Mouse (Mus musculus): ENCODE data around the gene Cdon. TPM values are rescaled to one million over a fixed set of nuclear protein-coding genes. Genes with fewer than 3 reads are reported as not detected.

Gene Cdon
- total RNA-seq, 2 experiments from 2014 or later: 9.0 to 9.9 TPM

DNA sequence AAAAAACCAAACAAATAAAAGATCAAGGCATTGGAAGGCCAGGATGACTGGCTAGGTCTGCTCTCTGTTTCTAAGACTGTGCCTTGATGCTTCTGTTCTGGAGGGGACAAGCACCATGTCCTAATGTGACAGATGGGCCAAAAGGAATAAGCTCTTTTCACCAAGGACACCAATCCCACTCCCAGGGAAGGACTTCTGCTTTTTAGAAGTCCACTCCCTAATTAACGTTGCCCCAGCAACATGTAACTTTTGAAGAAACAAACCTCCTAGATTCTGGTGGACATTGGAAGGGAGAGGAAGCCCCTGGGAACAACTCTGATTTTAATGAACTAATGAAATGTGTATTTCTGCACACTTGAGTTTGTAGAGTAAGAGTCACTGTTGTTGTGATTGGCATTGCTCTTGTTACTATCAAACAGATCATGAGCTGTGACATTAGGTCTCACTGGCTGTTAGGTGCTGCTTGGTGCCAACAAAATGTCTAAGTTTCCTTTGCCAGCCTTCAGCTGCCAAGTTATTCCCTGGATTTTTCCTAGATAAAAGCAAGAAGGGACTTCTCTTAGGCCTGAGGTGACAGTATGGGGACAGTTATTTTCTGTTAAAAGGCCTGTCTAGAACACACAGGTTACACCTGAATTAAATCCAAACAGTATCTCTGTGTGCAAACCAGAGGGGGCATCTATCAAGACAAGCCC is 102.0 kb downstream of the Cdon start:
- intact Hi-C loops (cut with DNase I): loop anchor here (5.0 kb wide), 1 partner anchor 101 kb away; the partner anchor contains the start of gene Cdon
- no peak for DNase-seq (ENCODE audit: low spot score in 2 of 2)

- peak; percentile 65 to 79 for DNase-seq (ENCODE audit: low spot score in 2 of 2)
- intact Hi-C loops (cut with DNase I): loop anchor here (5.0 kb wide), 1 partner anchor 101 kb away; the partner anchor contains the start of gene Cdon
Measured at GRCm38 (mm10) chr9:35523541-35523940, 102.6 kb downstream of the Cdon start.

DNA sequence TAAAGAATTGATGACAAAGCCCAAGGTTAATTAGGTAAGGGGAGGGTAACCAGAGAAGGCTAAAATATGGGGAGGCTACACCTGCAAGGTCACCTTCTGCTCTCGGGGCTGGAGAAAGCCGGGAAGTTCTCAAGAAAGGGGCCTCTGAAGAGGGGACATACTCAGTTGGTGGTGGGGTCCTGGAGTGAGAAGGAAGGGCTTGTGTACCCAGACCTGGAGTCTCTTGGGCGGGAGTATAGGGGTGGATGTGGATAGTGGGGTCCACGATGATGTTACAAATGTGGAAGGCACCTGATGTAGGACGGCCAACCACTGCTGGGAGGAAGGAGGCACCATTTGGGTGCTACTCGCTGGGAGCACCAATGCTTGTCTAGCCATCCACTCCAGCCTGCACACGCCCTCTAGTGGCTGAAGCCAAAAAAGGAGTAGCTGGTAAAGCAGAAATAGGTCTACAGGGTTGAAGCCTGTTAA is 103.0 kb downstream of the Cdon start:
- DNase-seq (ENCODE audit: low spot score in 2 of 2): peak; percentile 82 to 83
- intact Hi-C loops (cut with DNase I): loop anchor here (1.0 to 5.0 kb wide), 2 partner anchors 102 to 242 kb away; partner anchors contain the start of gene Cdon

GRCm38 (mm10) chr9:35529141-35529540 is 108.2 kb downstream of the Cdon start:
- intact Hi-C loops (cut with DNase I): no loop called here
- DNase-seq (ENCODE audit: low spot score in 2 of 2): no peak

- intact Hi-C loops (cut with DNase I): loop anchor here (10.0 kb wide), 1 partner anchor 495 kb away; no protein-coding TSS in a partner anchor
- DNase-seq (ENCODE audit: low spot score in 2 of 2): no peak
Measured at GRCm38 (mm10) chr9:35529796-35530195, 108.9 kb downstream of the Cdon start.

- no peak for DNase-seq (ENCODE audit: low spot score in 2 of 2)
- intact Hi-C loops (cut with DNase I): loop anchor here (10.0 kb wide), 1 partner anchor 498 kb away; no protein-coding TSS in a partner anchor
Measured at GRCm38 (mm10) chr9:35533266-35533665, 112.3 kb downstream of the Cdon start.

- intact Hi-C loops (cut with DNase I): loop anchor here (10.0 kb wide), 1 partner anchor 500 kb away; no protein-coding TSS in a partner anchor
- peak; percentile 64 to 70 for DNase-seq (ENCODE audit: low spot score in 2 of 2)
Measured at GRCm38 (mm10) chr9:35535110-35535509, 114.2 kb downstream of the Cdon start.

DNA sequence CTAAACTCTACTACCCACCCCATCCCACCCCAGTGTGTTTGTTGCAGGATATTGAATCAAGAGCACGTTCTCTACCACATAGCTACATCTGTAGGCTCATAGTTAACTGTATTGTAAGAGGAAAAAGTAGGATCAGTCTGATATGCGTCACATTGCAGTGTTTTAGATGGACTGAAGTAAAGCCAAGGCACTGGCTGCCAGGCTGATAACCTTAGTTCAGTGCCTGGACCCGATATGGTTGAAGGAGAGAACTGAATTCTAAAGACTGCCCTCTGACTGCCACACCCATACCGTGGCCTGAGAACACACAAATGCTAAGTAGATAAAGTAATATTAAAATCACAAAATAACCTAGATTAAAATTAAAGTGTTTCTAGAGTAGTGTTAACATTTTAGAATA is 114.9 kb downstream of the Cdon start:
- DNase-seq (ENCODE audit: low spot score in 2 of 2): no peak
- intact Hi-C loops (cut with DNase I): loop anchor here (1.0 to 10.0 kb wide), 2 partner anchors 254 to 501 kb away; no protein-coding TSS in a partner anchor

DNA sequence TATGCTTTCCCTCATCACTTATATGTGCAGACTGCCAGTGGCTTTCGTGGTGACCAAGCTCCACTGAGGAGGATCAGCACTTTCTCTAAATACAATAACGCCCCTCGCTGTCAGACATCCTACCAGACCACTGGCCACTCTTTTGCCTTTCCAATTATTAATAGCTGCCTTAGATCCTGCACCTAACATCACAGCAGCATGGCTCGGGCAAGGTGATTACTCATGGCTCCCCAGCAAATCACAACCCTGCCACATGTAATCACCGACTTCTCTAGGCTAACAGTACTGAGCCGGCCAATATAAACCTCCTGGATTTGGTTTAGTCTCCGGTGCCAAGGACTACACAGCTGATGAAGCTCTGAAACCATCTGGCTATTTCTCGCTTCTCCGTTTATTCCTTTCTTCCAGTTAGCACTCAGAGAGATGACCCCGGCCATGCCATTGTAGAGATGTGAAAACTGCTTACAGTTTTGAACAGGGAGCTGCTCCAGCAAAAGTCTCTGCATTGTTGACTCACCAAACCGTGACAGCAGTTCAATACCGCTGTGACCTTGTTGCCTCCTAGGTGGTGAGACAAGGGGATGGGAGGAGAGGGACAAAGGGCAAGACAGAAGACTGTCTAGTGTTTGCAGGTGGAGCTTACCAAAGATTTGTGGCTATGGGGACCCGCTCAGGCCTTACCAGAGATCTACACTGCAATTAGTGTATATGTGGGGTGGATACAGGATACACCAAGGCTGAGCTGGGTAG is 118.2 kb downstream of the Cdon start:
- intact Hi-C loops (cut with DNase I): loop anchor here (10.0 kb wide), 1 partner anchor 504 kb away; no protein-coding TSS in a partner anchor
- DNase-seq (ENCODE audit: low spot score in 2 of 2): no peak

DNA sequence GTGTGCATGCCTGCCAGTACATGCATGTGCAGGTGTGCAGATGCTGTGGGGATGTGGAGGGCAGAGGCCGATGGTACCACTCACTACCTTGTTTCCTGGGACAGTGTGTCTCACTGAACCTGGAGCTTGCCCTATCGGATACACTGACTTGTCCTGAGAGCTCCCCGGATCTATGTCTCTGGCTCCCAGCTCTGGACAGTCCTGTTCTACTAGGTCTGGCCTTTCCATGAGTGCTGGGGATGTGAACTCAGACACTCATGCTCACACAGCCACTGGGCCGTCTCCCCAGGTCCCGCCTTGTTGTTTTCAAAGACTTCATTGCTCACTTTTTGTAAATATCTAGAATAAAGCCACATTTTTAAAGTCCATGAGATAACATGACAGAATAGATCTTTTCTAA is 120.1 kb downstream of the Cdon start:
- intact Hi-C loops (cut with DNase I): loop anchor here (1.0 kb wide), 1 partner anchor 259 kb away; no protein-coding TSS in a partner anchor
- no peak for DNase-seq (ENCODE audit: low spot score in 2 of 2)

DNA sequence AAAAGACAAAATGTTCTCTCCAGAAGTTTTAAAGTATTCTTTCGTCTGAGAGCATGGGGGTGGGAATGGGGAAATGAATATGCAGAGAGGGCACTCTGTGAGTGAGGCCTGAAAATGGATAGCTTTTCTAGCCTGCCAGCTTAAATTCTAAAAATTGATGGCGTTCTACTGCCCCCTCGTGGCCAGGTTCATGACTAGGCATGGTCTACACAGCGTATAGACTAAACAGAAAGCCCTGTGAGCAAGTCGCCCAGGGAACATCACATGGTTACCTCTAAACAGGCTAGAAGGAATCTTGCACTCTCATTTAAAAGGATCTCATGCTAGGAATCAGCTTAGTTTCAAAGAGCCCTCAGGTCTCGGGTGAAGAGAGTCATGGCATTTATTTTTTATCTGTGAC is 120.6 kb downstream of the Cdon start:
- intact Hi-C loops (cut with DNase I): loop anchor here (1.0 kb wide), 1 partner anchor 259 kb away; no protein-coding TSS in a partner anchor
- peak; percentile 82 to 87 for DNase-seq (ENCODE audit: low spot score in 2 of 2)

GRCm38 (mm10) chr9:35541941-35542340 is 121.0 kb downstream of the Cdon start:
- DNase-seq (ENCODE audit: low spot score in 2 of 2): no peak
- intact Hi-C loops (cut with DNase I): loop anchor here (1.0 kb wide), 1 partner anchor 260 kb away; no protein-coding TSS in a partner anchor

DNA sequence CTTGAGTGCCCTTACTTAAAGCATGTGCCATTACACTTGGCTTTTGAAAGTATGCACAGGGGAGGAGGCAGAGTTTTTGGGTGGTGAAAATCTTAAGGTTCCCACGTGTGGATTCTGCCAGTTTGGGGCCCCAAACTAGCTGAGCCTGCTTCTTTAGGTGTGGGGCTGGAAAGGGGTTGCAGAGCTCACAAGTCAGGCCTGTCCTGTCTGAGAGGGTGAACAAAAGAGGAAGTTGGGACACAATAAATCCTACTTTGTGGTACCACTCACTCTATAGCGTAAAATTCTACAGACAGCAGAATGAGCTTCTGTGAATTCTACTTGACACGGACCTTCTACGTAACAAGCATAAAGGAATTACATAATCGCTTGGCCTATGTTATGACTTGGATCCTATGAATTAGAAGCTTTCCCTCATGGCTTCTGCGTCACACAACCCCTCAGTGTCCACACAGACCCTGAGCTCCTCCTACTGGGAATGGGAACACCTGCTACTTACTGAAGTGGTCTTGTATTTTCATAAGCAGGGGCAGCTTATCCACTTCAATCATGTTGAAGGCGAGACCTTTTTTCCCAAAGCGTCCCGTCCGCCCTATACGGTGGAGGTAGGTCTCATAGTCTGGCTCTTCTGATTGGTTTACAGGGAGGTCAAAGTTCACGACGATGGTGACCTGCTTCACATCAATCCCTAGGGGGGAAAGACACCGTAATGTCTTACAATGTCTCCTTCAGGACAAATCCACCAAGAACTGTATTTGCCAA is 122.4 kb downstream of the Cdon start:
- intact Hi-C loops (cut with DNase I): no loop called here
- DNase-seq (ENCODE audit: low spot score in 2 of 2): no peak

GRCm38 (mm10) chr9:35544666-35545065 is 123.7 kb downstream of the Cdon start:
- intact Hi-C loops (cut with DNase I): no loop called here
- no peak for DNase-seq (ENCODE audit: low spot score in 2 of 2)

DNA sequence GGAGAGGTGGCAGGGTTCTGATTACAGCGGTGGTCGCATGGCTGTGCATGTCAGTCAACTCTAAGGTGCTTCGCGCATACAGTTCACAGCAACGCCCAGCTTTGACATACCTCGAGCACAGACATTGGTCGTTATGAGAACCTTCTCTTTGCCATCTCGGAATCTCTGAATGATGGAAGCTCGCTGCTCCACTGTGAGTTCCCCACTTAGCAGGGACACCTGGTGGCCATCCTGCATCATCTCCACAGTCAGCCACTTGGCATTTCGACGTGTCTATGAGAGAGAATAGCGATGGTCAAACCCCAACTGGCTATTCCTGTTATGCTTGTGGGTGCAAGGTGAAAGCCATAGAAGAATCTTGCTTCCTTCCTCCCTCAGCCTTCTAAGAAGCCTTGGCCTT is 124.8 kb downstream of the Cdon start:
- DNase-seq (ENCODE audit: low spot score in 2 of 2): no peak
- intact Hi-C loops (cut with DNase I): no loop called here

- intact Hi-C loops (cut with DNase I): no loop called here
- DNase-seq (ENCODE audit: low spot score in 2 of 2): no peak
Measured at GRCm38 (mm10) chr9:35546745-35547144, 125.8 kb downstream of the Cdon start.

DNA sequence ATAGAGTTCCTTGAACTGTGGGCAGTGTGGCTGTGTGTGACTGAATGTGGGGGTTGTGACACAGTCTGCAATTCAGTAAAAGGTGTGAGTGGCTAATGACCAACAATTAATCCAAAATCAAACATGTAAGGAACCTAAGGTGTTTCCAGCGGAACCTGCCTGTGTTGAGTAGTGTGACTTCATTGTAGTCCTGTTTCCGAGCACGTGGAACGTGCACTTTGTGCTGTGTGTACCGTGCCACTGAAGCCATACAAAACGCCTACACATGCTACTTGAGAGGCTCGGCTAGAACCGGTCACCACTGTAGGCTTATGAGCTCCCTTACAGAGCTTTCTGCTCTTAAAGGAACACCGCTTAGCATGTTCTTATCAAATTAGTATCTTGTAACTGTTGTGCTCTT is 127.5 kb downstream of the Cdon start:
- intact Hi-C loops (cut with DNase I): no loop called here
- DNase-seq (ENCODE audit: low spot score in 2 of 2): no peak

DNA sequence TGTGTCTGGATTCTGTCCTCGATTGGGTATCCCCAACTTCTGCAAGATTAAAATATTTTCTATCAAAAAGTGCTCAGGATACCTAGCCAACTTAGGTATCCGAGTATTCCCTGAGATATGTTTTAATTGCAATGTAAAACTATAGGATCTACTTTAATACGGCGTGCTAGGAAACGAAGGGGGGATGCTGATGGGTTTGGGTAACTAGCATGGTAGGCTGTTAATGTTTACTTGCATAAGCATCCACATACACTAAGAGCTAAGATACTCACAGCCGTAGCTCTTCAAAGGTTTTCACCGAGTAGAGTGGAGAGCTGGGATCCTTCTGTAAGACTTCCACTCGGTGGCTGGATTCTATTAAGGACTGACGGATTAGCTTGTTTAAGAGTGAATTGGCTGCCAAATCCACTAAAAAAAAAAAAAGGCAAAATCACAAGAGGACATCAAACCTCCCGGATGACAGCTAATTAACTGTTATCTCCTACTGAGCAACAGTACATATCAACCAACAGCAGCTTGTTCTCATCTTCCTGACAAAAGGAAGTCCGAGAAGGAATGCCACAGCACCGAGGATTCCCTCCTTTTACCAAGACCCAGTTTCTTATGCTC is 135.7 kb downstream of the Cdon start:
- intact Hi-C loops (cut with DNase I): no loop called here
- DNase-seq (ENCODE audit: low spot score in 2 of 2): no peak

Measured in left cerebral cortex, postnatal 14 days (tissue).